Mouse (Mus musculus): ENCODE measurements around the gene Rtcb.
A peak's percentile ranks its signal among the peaks of the same experiment; 100 is the strongest.

Rtcb gene

DNA sequence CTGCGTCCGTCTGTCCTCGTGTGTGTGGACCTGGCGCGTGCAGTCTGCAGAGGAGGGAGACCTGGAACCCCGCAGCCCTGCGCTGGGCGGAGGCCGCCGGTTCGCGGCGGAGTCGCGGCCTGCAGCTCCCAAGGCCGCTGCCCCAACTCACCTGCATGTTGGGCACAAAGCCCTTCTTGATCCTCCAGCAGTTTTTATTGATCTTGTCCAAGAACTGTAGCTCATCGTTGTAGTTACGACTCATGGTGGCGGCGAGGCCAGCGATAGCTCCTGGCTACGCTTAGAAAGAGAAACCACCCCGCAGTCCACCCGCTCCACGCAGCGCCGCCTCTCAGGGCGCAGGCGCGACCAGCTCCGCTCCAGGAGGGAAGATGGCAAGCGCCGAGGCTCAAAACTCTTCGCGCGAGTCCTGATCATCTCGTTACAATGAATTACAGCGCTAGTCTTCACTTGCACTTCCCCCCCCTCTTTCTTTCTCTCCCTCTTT is at the start of gene Rtcb:
TSS of gene Rtcb (minus strand) at position 360 of the 487 bp plus-strand sequence.
- DNase-seq (ENCODE audit: low spot score) = peak; percentile 96

DNA sequence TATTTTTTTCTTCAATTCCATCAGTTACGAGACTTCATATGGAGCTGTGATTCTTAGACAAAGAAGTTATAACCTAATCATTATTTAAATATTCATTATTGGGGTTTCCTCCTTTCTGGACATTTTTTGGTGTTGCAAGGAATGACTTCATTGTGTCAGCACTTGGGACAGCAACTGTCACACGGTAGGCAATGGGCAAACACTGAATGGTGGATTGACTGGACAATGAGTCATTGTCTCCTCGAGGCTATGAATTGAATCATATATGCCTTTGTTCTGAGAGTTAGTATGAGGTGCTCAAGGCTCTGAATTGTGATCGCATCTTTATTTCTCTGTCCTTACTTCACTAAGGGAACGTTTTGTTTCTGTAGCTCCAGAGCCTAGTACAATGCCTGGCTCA is 48.8 kb upstream of the Rtcb start:
- no peak for DNase-seq (ENCODE audit: low spot score)

DNA sequence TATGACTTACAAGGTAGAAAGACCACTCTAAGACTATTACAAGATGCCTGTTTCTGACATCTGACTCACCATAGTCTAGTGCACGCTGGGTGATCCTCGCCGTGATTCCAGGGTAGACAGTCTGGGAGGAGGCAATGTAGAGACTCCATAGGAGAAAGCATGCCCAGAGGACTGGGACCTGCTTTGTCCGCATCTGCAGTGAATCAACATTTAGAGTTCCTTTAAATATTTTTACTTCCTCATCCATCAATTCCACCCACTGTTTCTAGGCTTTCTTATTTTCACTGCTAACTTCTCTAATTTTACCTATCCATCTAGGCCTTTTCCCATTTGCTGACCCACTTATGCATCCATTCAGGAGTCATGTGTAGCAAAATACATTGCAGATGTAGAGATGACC is 42.8 kb upstream of the Rtcb start:
- no peak for DNase-seq (ENCODE audit: low spot score)

DNA sequence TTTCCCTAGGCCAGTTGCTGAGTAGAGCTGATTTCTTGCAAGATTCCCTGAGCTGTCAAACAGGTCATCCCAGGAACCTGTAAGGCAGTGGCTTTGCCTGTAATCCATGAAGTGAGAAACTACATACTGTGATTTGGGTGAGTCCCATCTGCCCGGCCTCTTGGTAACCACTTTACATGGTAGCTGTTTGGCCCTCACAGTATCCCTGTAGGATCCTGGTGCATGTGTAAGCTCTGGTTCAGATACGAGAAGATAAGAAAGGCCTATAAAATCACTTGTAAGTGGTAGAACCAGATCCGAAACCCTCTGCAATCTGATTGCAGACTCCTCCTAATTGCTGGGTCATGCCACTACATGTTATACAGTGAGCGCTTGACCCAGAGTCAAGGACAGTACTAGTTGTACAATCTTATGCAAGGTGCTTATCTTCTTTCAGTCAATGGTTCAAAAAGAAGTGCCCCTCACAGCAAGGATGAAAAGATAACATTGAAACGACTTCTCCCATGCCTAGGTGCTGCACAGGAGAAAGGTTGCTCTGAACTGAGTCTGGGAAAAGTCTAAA is 37.0 kb upstream of the Rtcb start:
- DNase-seq (ENCODE audit: low spot score) = no peak

GRCm38 (mm10) chr10:85993836-85994235 is 36.2 kb upstream of the Rtcb start:
- DNase-seq (ENCODE audit: low spot score) = no peak

DNA sequence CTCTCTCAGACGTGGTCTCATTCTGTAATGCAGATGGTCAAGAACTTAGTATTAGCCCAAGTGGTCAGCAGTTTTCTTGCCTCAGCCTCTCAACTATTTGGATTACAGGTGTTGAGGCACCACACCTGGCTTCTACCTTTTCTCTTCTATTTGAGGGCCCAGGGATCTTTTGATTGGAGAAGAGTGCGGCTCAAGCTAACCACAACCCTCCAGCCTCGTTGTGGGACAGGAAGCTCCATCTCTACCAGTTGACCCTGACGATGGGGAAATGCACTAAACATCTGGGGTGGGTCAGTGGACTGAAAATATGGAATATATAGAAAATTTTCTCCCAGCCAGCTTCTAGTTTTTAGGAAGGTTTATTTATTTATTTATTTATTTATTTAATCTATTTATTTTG is 34.8 kb upstream of the Rtcb start:
- DNase-seq (ENCODE audit: low spot score) = no peak

DNA sequence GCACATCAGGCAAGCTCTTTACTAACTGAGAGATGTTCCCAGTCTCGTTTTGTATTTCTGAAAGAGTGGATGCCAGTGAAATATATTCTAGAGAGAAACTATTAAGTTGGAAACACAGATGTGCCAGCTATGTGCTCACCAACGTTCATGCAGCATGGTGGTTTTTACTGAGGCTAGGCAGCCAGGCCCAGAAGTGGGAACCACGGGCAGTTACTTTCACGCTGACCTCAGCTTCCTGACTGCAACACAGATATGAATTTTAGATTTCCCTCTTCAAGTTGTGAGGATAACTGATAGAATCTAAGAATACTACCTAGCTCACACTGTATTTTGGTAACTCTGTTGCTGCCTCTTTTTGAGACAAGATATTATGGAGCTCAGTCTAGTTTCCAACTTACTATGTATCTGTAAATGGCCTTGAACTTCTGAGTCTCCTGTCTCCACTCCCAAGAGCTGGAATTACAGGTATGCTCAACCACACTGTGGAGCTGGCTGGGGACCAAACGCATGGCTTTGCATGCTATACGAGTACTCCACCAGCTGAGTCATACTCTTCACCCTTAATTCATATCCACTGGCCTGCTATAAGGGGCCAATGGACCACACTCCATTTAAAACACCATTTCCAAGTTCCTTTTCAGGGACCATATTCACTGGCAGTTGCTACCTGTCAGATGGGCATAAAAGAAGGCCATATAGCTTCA is 31.9 kb upstream of the Rtcb start:
- DNase-seq (ENCODE audit: low spot score) = no peak

- no peak for DNase-seq (ENCODE audit: low spot score)
Observed at GRCm38 (mm10) chr10:85972915-85973314, 15.3 kb upstream of the Rtcb start.

DNA sequence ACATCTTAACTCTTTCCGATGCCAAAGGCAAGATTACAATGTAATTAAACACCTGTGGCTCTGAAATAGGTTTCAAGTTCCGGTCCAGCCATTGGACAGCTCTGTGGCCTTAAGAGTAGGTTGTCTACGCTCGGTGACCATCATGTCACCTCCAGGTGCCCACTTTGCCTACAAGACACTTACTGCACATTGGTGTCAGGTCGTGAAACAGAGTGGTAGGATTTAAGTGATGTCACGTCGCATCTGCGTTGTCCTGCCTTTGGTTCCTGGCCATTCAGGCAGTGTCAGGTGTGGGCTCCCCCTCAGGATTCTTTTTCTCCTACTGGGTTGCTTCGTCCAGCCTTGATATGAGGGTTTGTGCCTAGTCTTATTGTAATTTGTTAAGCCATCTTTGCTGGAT is 14.2 kb upstream of the Rtcb start:
- no peak for DNase-seq (ENCODE audit: low spot score)

GRCm38 (mm10) chr10:85969894-85970620 is 12.4 kb upstream of the Rtcb start:
- no peak for DNase-seq (ENCODE audit: low spot score)

DNA sequence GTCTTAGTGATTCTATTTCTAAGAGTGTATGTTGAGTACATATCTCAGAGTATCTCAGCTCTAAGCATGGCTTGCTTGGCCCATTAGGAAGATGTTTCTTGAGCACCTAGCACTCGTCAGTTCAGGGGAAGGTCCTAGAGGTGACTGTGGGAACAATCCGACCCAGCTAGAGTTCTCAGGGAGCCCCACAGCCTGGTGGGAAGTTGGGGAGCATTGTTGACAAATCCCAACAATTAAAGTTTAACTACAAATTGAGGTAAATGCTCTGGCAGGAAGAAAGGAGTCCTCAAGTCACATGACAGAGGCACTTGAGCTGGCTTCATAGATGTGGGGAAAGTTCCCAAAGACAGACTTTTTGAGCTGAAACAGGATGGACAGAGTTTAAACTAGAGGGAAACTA is 11.1 kb upstream of the Rtcb start:
- DNase-seq (ENCODE audit: low spot score) = no peak

DNA sequence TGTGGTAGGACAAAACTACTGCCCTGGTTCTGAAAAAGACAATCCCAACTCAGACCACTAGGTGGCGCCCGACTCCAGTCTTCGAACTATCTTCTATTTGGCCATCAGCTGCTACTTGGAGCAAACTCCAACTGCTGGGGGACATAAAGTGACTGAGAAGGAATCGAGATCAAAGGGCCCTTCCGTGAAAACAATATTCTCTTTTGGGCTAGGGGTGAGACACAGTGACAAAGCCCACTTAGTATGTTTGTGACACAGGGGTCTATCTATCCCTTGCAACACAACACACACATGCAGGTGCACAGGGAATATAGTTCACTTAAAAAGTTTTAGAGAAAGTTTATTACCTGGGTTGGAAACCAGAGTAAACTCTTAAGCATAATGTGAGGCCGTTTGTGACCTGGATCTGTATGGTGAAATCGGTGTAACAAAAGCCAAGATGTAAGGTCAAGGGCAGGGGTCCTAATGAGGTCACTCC is 10.6 kb upstream of the Rtcb start:
- DNase-seq (ENCODE audit: low spot score) = peak; percentile 92

DNA sequence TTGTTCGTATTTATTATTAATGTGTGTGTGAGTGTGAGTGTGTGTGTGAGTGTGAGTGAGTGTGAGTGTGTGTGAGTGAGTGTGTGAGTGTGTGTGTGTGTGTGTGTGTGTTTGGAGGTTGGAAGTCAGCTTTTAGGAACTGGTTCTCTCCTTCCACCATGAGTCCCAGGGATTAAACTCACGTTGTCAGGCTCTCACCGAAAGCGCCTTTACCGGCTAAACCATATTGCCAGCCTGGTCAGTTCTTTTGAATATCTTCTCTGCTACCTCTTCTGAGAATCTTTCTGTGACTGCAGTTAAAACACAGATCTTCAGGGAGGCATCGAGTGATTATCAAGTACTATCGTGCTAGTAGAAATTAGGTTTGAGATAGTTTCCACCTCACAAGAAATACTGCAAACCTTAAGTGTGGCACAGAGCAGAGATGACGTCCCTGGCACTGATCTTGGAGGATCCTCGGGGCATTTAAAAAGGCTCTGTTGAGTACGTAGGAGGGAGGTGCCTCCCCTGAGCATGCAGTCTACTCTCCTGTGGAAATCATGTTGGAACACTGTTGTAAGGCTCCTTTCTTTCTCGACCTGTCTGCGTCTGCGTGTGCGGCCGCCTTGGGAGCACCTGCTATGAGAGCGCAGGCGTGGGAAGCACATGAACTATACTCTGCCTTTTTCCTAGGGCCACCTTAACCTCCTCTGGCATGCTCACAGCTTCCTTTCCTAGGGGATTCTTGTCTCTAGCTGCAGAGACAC is 10.0 kb upstream of the Rtcb start:
- DNase-seq (ENCODE audit: low spot score) = no peak

GRCm38 (mm10) chr10:85966476-85966875 is 8.9 kb upstream of the Rtcb start:
- DNase-seq (ENCODE audit: low spot score) = no peak

- DNase-seq (ENCODE audit: low spot score) = no peak
Observed at GRCm38 (mm10) chr10:85964316-85964715, 6.7 kb upstream of the Rtcb start.

DNA sequence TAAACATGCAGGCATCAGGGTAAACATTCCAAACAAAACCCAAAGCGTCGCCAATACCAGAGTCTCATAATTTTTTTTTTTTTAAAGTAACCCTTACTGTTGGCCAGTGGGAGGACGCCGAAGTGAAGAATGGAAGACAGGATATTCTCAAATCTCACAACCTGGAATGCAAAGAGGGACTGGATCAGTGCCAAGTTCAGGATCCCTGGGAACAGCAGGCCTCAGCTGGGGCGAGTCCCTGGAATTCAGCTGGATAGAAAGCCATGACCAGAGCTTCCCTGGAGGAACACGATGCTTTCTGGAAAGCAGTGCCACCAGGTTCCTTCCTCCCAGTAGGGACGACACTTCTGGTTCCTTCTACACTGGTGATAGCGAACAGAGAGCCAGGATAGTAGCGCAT is 5.3 kb upstream of the Rtcb start:
- no peak for DNase-seq (ENCODE audit: low spot score)

DNA sequence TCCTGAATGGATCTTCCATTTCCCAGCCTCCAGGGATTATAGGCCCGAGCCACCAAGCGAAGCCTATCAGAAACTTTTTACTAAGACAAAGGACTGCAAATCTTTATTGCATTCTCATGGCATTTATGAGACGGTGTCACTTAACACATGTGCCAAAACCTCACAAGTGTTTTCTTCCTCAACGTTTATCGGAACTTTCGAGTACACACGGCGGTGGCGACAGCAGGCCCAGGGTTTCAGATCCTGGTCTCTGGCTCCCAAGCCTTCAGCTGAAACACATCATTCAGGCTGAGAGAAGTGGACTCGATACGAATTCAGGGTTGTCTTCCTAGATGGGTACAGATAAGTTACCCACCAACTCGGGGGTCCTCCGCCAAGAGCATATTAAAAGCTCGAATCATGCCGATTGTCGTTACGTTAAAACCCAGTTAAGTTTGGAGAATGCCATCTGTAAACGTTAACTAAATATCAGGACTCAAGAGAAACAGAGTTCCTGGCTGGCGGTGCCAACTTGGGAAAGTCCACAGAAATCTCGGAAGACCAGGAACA is 678 bp downstream of the Rtcb start:
- peak; percentile 40 for DNase-seq (ENCODE audit: low spot score)

DNA sequence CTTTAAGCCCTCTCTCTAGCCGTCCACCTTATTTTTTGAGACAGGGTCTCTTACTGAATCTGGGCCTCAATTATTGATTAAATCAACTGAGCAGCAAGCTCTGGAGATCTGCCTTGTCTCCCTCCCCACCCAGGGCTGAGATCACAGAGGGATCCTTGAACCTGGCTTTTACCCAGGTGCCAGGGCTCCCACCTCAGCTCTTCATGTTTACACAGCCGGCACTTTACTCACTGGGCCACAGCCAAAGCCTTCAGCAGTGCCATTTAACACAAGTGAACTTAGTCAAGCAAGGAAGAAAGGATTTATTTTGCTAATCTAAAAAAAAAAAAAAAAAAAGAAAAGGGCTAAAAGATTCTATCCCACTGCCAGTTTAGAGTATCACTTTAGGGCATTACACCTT is 3.2 kb downstream of the Rtcb start:
- DNase-seq (ENCODE audit: low spot score) = no peak

- no peak for DNase-seq (ENCODE audit: low spot score)
Observed at GRCm38 (mm10) chr10:85953401-85953800, 4.2 kb downstream of the Rtcb start.

DNA sequence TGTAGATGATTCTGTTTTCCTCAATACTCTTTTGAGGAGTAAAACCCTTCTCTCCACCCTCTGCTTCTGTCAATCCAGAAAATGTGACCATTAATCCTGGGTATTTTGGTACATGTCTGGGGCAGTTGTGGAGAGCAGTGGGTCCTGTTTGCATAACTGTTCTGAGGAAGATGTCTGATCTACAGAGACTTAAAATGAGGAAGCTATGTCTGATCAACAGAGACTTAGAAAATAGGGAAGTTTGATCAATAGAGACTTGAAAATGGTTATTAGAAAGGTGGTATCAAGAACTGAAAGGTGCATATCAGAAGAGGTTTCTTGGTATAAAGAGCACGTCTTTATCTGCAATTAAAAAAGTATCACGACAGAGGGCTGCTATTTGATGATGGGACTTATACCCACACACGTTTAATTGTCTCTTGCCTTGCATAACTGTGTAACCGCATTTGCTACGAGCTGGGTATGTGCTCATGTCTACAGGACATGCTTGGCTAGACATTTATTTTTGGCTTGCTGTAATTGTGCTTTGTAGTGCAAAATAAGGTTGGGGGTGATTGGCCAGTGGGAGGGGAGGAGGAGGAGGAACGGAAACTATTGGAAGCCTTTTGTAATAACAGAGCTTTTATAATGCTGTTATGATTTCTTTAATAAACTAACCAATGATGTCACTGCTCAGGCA is 5.7 kb downstream of the Rtcb start:
- DNase-seq (ENCODE audit: low spot score) = no peak

- DNase-seq (ENCODE audit: low spot score) = no peak
Observed at GRCm38 (mm10) chr10:85948483-85949196, 9.0 kb downstream of the Rtcb start.

All from embryo, embryonic 10.5 days (tissue).